Mouse (Mus musculus): Measurements from ENCODE around the gene Peli2. TPM values are rescaled to one million over a fixed set of nuclear protein-coding genes. Genes with fewer than 3 reads are reported as not detected.
"Not testable (repeated sequence)": the region's sequence is repeated elsewhere in the genome, so short reads cannot be mapped to it uniquely, and the experiment has no call there.

Peli2 gene
- 4.6 and 5.0 TPM in 2 replicates for polyA plus RNA-seq (2015; fragmentation: Nextera tagmentation; extraction: Ambion mirVana)

GRCm38 (mm10) chr14:48120752-48121528, at the start of gene Peli2:
TSS of gene Peli2 (plus strand) at chr14:48120823.
- peak; percentile 83 for ATAC-seq
- WGBS, result under 1% methylated on average over 89 of the region's 117 CpGs
- H3K27me3 ChIP-seq (ENCODE audit: control insufficient read depth, insufficient read depth, low read depth, low read length), result no peaks in the 10 kb centered on the region
- H3K36me3 ChIP-seq (ENCODE audit: control insufficient read depth, insufficient read depth, low read length), result no peaks in the 10 kb centered on the region
- H3K4me3 ChIP-seq (ENCODE audit: low read depth, low read length), result peak within 1 kb of the TSS; percentile 84
- peak within 1 kb of the TSS; percentile 85 for H3K9ac ChIP-seq (ENCODE audit: low read depth, low read length)
- peaks cover 30% of the 10 kb centered on the region for H3K4me1 ChIP-seq (ENCODE audit: control insufficient read depth, insufficient read depth, low read length)
- H3K9me3 ChIP-seq (replicated peaks; ENCODE audit: control insufficient read depth, low read length, poor library complexity, severe bottlenecking), result no peaks in the 10 kb centered on the region
- H3K27ac ChIP-seq (ENCODE audit: low read length), result peak within 1 kb of the TSS; percentile 77
- H3K4me2 ChIP-seq (ENCODE audit: low read length), result peak within 1 kb of the TSS; percentile 97

DNA sequence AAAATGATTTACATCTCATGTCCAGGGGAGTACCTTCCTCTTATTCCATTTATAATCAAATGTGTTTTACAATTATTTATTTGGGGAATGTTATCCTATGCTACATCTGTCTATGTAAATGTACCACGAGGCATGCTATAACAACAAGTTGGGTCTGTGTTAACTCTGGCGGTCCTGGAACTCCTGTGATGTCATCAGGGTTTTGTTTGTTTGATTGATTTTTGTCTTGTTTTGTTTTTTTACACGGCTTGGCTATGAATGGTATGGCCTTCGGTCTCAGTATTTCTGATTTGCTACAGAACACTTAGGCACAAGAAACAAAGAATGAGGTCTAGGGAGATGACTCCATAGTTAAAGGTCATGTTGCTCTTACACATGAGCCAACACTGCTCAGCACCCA, 48.5 kb upstream of the Peli2 start:
- Histone ChIP-seq H3K36me3 (ENCODE audit: control insufficient read depth, insufficient read depth, low read length) (no peaks in the 10 kb centered on the region), H3K9me3 (replicated peaks; ENCODE audit: control insufficient read depth, low read length, poor library complexity, severe bottlenecking) (no peaks in the 10 kb centered on the region), H3K27ac (ENCODE audit: low read length) (no peak overlapping the region), H3K4me1 (ENCODE audit: control insufficient read depth, insufficient read depth, low read length) (no peaks in the 10 kb centered on the region; the same call in 1 of the 2 replicates), H3K9ac (ENCODE audit: low read depth, low read length) (no peak overlapping the region), H3K27me3 (ENCODE audit: control insufficient read depth, insufficient read depth, low read depth, low read length) (no peaks in the 10 kb centered on the region), H3K4me2 (ENCODE audit: low read length) (no peak overlapping the region), H3K4me3 (ENCODE audit: low read depth, low read length) (no peak overlapping the region)
- WGBS, result 87% methylated on average over 4 of the region's 4 CpGs
- ATAC-seq, result no peak

GRCm38 (mm10) chr14:48073247-48074161, 47.1 kb upstream of the Peli2 start:
- H3K36me3 ChIP-seq (ENCODE audit: control insufficient read depth, insufficient read depth, low read length), result no peaks in the 10 kb centered on the region
- WGBS, result 29% methylated on average over 24 of the region's 24 CpGs
- H3K4me3 ChIP-seq (ENCODE audit: low read depth, low read length), result no peak overlapping the region
- no peaks in the 10 kb centered on the region for H3K9me3 ChIP-seq (replicated peaks; ENCODE audit: control insufficient read depth, low read length, poor library complexity, severe bottlenecking)
- ATAC-seq, result peak; percentile 51; the same call in 1 of the 2 replicates
- no peaks in the 10 kb centered on the region; the same call in 1 of the 2 replicates for H3K4me1 ChIP-seq (ENCODE audit: control insufficient read depth, insufficient read depth, low read length)
- H3K27me3 ChIP-seq (ENCODE audit: control insufficient read depth, insufficient read depth, low read depth, low read length), result no peaks in the 10 kb centered on the region
- H3K9ac ChIP-seq (ENCODE audit: low read depth, low read length), result no peak overlapping the region
- H3K27ac ChIP-seq (ENCODE audit: low read length), result no peak overlapping the region
- H3K4me2 ChIP-seq (ENCODE audit: low read length), result no peak overlapping the region

DNA sequence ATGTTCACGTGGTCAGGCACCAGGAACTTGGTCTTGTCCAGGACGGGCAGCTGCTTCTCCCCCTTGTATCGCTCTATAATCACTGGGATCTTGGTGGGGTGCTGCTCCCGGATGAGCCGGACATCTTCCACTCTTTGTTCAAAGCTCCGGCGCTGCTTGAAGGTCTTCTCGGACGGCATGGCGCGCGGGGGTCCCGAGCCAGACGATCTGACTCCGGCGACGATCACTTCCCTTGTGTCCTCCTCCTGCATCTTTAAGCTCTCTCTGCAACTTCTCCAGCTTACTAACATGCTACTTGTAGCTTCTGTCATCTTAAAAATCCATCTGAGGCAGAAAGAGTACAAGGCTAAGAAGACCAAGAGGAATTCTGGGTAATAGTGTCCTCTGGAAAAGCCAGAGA, 41.0 kb upstream of the Peli2 start:
- H3K4me2 ChIP-seq (ENCODE audit: low read length); H3K27ac ChIP-seq (ENCODE audit: low read length); H3K9ac ChIP-seq (ENCODE audit: low read depth, low read length); H3K27me3 ChIP-seq (ENCODE audit: control insufficient read depth, insufficient read depth, low read depth, low read length); H3K4me3 ChIP-seq (ENCODE audit: low read depth, low read length); H3K36me3 ChIP-seq (ENCODE audit: control insufficient read depth, insufficient read depth, low read length); H3K9me3 ChIP-seq (replicated peaks; ENCODE audit: control insufficient read depth, low read length, poor library complexity, severe bottlenecking); ATAC-seq; H3K4me1 ChIP-seq (ENCODE audit: control insufficient read depth, insufficient read depth, low read length): not testable (repeated sequence)
- 94% methylated on average over 16 of the region's 17 CpGs for WGBS

DNA sequence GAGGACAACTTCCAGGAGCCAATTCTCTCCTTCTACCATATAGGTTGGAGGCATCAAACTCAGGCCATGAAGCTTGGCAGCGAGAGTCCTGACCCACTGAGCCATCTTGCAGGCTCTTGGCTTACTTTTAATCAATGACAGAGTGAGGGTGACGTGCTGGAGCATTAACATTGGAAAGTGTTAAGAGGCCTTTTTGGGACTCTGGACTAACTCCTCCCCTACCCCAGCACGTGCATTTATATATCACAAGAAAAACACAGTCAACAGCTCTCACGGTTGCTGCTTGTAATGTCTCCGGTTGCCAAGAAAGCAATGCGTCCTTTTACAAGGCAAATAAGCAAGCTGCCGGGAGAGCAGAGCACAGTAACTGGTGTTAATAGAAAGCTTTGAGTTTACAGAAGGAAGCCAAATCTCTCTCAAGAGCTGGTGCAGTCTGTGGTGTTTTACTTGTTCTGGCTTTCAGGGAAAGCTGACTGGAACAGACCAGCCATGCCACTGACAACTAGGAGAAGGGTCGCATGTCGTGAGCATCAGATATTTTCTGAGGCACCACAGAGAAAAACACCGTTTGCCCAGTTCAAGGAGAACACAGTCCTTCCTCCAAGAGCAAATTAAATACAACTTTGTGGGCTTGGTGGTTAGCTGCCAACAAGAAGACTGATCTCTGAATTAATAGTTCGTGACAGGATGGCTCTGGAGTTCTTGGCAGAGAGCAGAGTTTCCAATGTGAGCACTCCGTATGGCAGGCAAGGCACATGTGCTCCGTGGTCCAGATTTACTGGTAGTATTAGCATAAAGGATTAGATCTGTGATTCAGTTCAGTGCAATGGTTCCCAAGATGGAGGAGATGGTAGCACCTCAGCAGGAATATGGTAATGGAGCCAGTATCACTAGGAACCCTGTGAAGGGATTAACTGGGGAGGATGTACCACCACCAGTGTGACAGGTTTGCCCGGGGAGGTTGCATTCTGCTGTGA, 36.5 kb upstream of the Peli2 start:
- ATAC-seq, result peak; percentile 80
- WGBS, result 29% methylated on average over 14 of the region's 14 CpGs

DNA sequence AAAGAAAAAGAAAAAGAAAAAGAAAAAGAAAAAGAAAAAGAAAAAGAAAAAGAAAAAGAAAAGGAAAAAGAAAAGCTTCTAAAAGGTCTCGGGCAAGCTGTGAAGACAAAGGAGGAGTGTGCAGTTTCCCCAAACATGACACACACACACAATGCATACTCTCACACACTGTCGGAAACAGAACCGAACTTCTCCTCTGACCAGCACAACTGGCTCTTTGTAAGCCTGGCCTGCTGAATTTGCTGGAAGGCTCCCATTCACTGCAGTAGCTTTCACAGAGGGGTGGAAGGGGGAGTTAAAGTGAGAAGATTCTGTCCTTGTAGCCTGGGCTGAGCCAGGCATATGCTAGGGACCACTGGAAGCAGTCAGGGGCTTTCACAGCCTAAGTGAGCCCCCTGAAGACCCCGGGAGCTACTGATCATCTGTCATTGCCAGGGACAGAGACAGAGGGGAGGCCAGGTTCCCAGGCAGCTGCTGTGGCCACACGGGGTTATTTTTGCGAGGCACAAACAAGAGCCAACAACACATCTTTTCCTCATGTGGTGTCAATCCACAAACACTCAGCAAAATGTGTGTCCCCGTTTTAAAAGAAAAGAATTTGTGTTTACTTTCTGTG, 33.8 kb upstream of the Peli2 start:
- Histone ChIP-seq H3K27ac (ENCODE audit: low read length) (no peak overlapping the region), H3K36me3 (ENCODE audit: control insufficient read depth, insufficient read depth, low read length) (no peaks in the 10 kb centered on the region), H3K4me2 (ENCODE audit: low read length) (no peak overlapping the region), H3K4me1 (ENCODE audit: control insufficient read depth, insufficient read depth, low read length) (peaks cover 7% of the 10 kb centered on the region; the same call in 1 of the 2 replicates), H3K27me3 (ENCODE audit: control insufficient read depth, insufficient read depth, low read depth, low read length) (no peaks in the 10 kb centered on the region), H3K9me3 (replicated peaks; ENCODE audit: control insufficient read depth, low read length, poor library complexity, severe bottlenecking) (no peaks in the 10 kb centered on the region), H3K4me3 (ENCODE audit: low read depth, low read length) (no peak overlapping the region), H3K9ac (ENCODE audit: low read depth, low read length) (no peak overlapping the region)
- WGBS, result 49% methylated on average over 7 of the region's 7 CpGs
- no peak for ATAC-seq

More for the DNA sequence above, 36.5 kb upstream of the Peli2 start:
- Histone ChIP-seq H3K4me3 (ENCODE audit: low read depth, low read length) (no peak overlapping the region), H3K27ac (ENCODE audit: low read length) (no peak overlapping the region), H3K4me2 (ENCODE audit: low read length) (peak overlapping the region; percentile 18), H3K27me3 (ENCODE audit: control insufficient read depth, insufficient read depth, low read depth, low read length) (no peaks in the 10 kb centered on the region), H3K9ac (ENCODE audit: low read depth, low read length) (no peak overlapping the region), H3K9me3 (replicated peaks; ENCODE audit: control insufficient read depth, low read length, poor library complexity, severe bottlenecking) (no peaks in the 10 kb centered on the region), H3K36me3 (ENCODE audit: control insufficient read depth, insufficient read depth, low read length) (no peaks in the 10 kb centered on the region), H3K4me1 (ENCODE audit: control insufficient read depth, insufficient read depth, low read length) (peaks cover 7% of the 10 kb centered on the region; the same call in 1 of the 2 replicates)

DNA sequence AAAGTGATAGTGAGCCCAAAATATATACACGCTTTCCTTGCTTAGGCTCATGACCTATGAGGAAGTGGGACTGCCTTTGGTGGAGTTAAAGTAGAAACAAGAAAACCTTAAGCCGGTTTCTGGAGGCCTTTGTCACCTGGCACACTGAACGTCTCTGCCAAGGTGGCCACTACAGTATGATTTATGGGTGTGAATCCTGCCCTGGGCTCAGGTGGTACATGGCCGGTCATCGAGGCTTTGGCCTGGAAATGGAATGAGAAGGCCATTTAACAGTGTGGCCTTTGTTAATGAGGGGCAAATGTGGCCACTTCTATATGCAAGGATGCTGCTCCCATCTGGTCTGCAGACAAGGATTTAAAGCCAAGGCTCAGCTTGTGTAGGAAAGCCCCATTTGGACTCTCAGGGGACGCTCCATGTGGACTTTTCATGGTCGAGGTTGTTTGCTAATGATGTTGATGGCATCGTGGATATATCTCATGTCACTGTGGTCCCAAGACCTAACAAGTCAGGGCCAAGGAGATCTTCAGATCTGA, 33.3 kb upstream of the Peli2 start:
- Histone ChIP-seq H3K9me3 (replicated peaks; ENCODE audit: control insufficient read depth, low read length, poor library complexity, severe bottlenecking) (no peaks in the 10 kb centered on the region), H3K9ac (ENCODE audit: low read depth, low read length) (no peak overlapping the region), H3K4me3 (ENCODE audit: low read depth, low read length) (no peak overlapping the region), H3K27ac (ENCODE audit: low read length) (no peak overlapping the region), H3K27me3 (ENCODE audit: control insufficient read depth, insufficient read depth, low read depth, low read length) (no peaks in the 10 kb centered on the region), H3K4me1 (ENCODE audit: control insufficient read depth, insufficient read depth, low read length) (peaks cover 7% of the 10 kb centered on the region; the same call in 1 of the 2 replicates), H3K4me2 (ENCODE audit: low read length) (no peak overlapping the region), H3K36me3 (ENCODE audit: control insufficient read depth, insufficient read depth, low read length) (no peaks in the 10 kb centered on the region)
- no peak for ATAC-seq
- 73% methylated on average over 8 of the region's 8 CpGs for WGBS

GRCm38 (mm10) chr14:48090465-48090864, 30.2 kb upstream of the Peli2 start:
- 66% methylated on average over 4 of the region's 4 CpGs for WGBS

More at GRCm38 (mm10) chr14:48090465-48090864, 30.2 kb upstream of the Peli2 start:
- Histone ChIP-seq H3K4me2 (ENCODE audit: low read length) (no peak overlapping the region), H3K9ac (ENCODE audit: low read depth, low read length) (no peak overlapping the region), H3K4me1 (ENCODE audit: control insufficient read depth, insufficient read depth, low read length) (no peaks in the 10 kb centered on the region), H3K27ac (ENCODE audit: low read length) (no peak overlapping the region), H3K36me3 (ENCODE audit: control insufficient read depth, insufficient read depth, low read length) (no peaks in the 10 kb centered on the region), H3K4me3 (ENCODE audit: low read depth, low read length) (no peak overlapping the region), H3K27me3 (ENCODE audit: control insufficient read depth, insufficient read depth, low read depth, low read length) (no peaks in the 10 kb centered on the region), H3K9me3 (replicated peaks; ENCODE audit: control insufficient read depth, low read length, poor library complexity, severe bottlenecking) (no peaks in the 10 kb centered on the region)
- ATAC-seq, result no peak

Measured in midbrain, embryonic 16.5 days (tissue).